In the genomic region with DNA sequence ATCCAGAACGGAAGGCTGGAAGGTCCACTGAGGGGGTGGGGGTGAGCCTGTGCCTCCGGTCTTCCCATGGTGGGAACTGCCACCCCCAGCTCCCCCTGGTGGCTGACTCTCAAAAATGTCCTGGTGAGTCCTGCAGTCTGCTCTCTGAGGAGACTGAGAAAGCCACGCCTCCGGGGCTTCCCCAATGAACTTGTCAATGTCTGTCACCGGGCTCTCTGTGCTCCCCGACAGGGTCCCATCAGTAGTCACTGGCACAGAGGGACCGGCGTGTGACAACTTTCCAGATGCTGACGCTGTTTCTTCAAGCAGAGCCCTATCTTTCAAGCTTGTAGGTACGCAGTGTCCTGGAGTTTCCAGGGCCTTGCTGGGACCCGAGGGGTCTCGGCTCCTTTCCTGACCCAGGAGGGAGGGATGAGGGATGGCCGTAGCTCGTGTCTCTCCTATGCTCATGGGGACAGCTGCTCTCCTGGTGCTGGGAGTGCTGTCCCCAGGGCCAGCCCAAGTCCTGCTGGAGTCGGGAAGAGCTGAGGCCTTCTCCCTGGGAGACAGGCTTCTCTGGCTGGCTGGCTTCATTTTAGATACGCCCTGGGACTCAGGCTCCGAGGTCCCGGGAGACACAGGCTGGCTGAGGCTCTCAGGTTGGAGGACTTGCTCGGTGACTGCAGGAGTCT, we compare ENCODE assay signal across 8 mouse cellular contexts. TPM values are rescaled to one million over a fixed set of nuclear protein-coding genes. Genes with fewer than 3 reads are reported as not detected.
A peak's percentile ranks its signal among the peaks of the same experiment; 100 is the strongest.
DNase-seq lines count a peak whose midpoint lies in the region; ATAC-seq and TF ChIP-seq lines count a peak whose summit lies in the region.

No protein-coding gene starts in this region.

- no peaks in the 10 kb centered on the region for H3K36me3 ChIP-seq in C2C12 (ENCODE audit: control insufficient read depth, insufficient read depth)
- H3K36me3 ChIP-seq in heart, embryonic 10.5 days = peaks cover 9% of the 10 kb centered on the region
- H3K36me3 ChIP-seq in kidney, embryonic 14.5 days (ENCODE audit: control insufficient read depth, insufficient read depth, low read length) = peaks cover 9% of the 10 kb centered on the region; the same call in 1 of the 2 replicates
- no peaks in the 10 kb centered on the region for H3K36me3 ChIP-seq in liver, adult 2 months (ENCODE audit: control insufficient read depth, insufficient read depth, low read length)
- H3K36me3 ChIP-seq in splenic B cell, adult 2 months (ENCODE audit: control insufficient read depth, insufficient read depth, low read length, poor library complexity, severe bottlenecking) = no peaks in the 10 kb centered on the region

- TF ChIP-seq CTCF in C2C12 (IDR thresholded peaks at IDR 0.05; ENCODE audit: control insufficient read depth, insufficient read depth, insufficient read length) = peak; percentile 3
- no peak; the same call in 1 of the 2 replicates for TF ChIP-seq CTCF in bone marrow macrophage, adult 2 months (IDR thresholded peaks at IDR 0.05; ENCODE audit: low read depth, low read length)
- peak; percentile 60 for TF ChIP-seq CTCF in embryonic fibroblast, embryonic 13.5 days (IDR thresholded peaks at IDR 0.05; ENCODE audit: borderline replicate concordance, insufficient read depth, low read length)
- peak; percentile 85 for TF ChIP-seq CTCF in liver, adult 2 months (IDR thresholded peaks at IDR 0.05; ENCODE audit: low read depth, low read length)

- H3K4me1 ChIP-seq in bone marrow macrophage, adult 2 months (ENCODE audit: control insufficient read depth, insufficient read depth, low read length) = peaks cover 2% of the 10 kb centered on the region; the same call in 1 of the 2 replicates
- no peaks in the 10 kb centered on the region for H3K4me1 ChIP-seq in embryonic fibroblast, embryonic 13.5 days (ENCODE audit: control insufficient read depth, insufficient read depth, low read length)
- H3K4me1 ChIP-seq in heart, embryonic 10.5 days = peaks cover 26% of the 10 kb centered on the region
- peaks cover 17% of the 10 kb centered on the region for H3K4me1 ChIP-seq in kidney, embryonic 14.5 days (ENCODE audit: control insufficient read depth, insufficient read depth, low read length)
- H3K4me1 ChIP-seq in liver, adult 2 months (ENCODE audit: control insufficient read depth, insufficient read depth, low read length) = peaks cover 2% of the 10 kb centered on the region

- H3K79me3 ChIP-seq in C2C12 (ENCODE audit: low read depth) = no peaks in the 10 kb centered on the region

- H3K79me2 ChIP-seq in C2C12 (ENCODE audit: control insufficient read depth, insufficient read depth) = no peaks in the 10 kb centered on the region
- no peaks in the 10 kb centered on the region for H3K79me2 ChIP-seq in liver, adult 2 months (ENCODE audit: control insufficient read depth, insufficient read depth, low read length)

- TF ChIP-seq POLR2A in bone marrow macrophage, adult 2 months (IDR thresholded peaks at IDR 0.05; ENCODE audit: borderline replicate concordance, low read depth, low read length) = no peak
- TF ChIP-seq POLR2A in embryonic fibroblast, embryonic 13.5 days (IDR thresholded peaks at IDR 0.05; ENCODE audit: low read depth, low read length) = no peak
- no peak for TF ChIP-seq POLR2A in liver, adult 2 months (IDR thresholded peaks at IDR 0.05; ENCODE audit: extremely low read depth, insufficient read depth, low read length)

- WGBS in heart, embryonic 10.5 days = 2% methylated on average over 19 of the region's 19 CpGs
- 16% methylated on average over 19 of the region's 19 CpGs for WGBS in kidney, embryonic 14.5 days
- 12% methylated on average over 19 of the region's 19 CpGs for WGBS in liver, adult 2 months

- no peaks in the 10 kb centered on the region for H3K9me3 ChIP-seq in heart, embryonic 10.5 days
- H3K9me3 ChIP-seq in kidney, embryonic 14.5 days (ENCODE audit: control insufficient read depth, low read length) = no peaks in the 10 kb centered on the region

- H3K4me2 ChIP-seq in kidney, embryonic 14.5 days (replicated peaks; ENCODE audit: low read depth, low read length) = peak overlapping the region; percentile 44

- H3K27ac ChIP-seq in bone marrow macrophage, adult 2 months (ENCODE audit: insufficient read depth, low read depth, low read length) = no peak overlapping the region
- no peak overlapping the region for H3K27ac ChIP-seq in embryonic fibroblast, embryonic 13.5 days (ENCODE audit: insufficient read depth, low read length)
- H3K27ac ChIP-seq in heart, embryonic 10.5 days = peak overlapping the region; percentile 78
- peak overlapping the region; percentile 11; the same call in 1 of the 2 replicates for H3K27ac ChIP-seq in kidney, embryonic 14.5 days (ENCODE audit: low read depth, low read length)
- no peak overlapping the region for H3K27ac ChIP-seq in liver, adult 2 months (replicated peaks; ENCODE audit: insufficient read depth, low read depth, low read length)

- ATAC-seq in kidney, embryonic 14.5 days (ENCODE audit: low FRiP score, low TSS enrichment) = peak; percentile 80
- peak; percentile 74 for ATAC-seq in monocyte, adult 5-6 weeks (replicated peaks; ENCODE audit: insufficient number of reproducible peaks, low FRiP score, low TSS enrichment, poor library complexity, severe bottlenecking)

- no peak overlapping the region for H3K4me3 ChIP-seq in C2C12 (ENCODE audit: insufficient read depth, poor library complexity, severe bottlenecking)
- H3K4me3 ChIP-seq in bone marrow macrophage, adult 2 months (ENCODE audit: insufficient read depth, low read length) = peak overlapping the region; percentile 43
- peak overlapping the region; percentile 7; the same call in 1 of the 2 replicates for H3K4me3 ChIP-seq in embryonic fibroblast, embryonic 13.5 days (ENCODE audit: insufficient read depth, low read length)
- peak overlapping the region; percentile 57 for H3K4me3 ChIP-seq in heart, embryonic 10.5 days
- H3K4me3 ChIP-seq in kidney, embryonic 14.5 days (ENCODE audit: low read length) = peak overlapping the region; percentile 15; the same call in 1 of the 2 replicates
- peak overlapping the region; percentile 41 for H3K4me3 ChIP-seq in liver, adult 2 months (ENCODE audit: insufficient read depth, low read depth, low read length)

- DNase-seq in heart, embryonic 10.5 days (ENCODE audit: low spot score) = peak; percentile 93
- DNase-seq in liver, adult 2 months (ENCODE audit: extremely low read depth, low read depth, low spot score) = peak; percentile 50
- peak; percentile 90 for DNase-seq in splenic B cell, adult 2 months (ENCODE audit: low read depth, low spot score)

- H3ac ChIP-seq in C2C12 (ENCODE audit: control insufficient read depth, insufficient read length, low read depth) = no peak overlapping the region

- peak overlapping the region; percentile 38; the same call in 1 of the 2 replicates for H3K9ac ChIP-seq in kidney, embryonic 14.5 days (ENCODE audit: low read depth, low read length)
- peak overlapping the region; percentile 7; the same call in 1 of the 2 replicates for H3K9ac ChIP-seq in liver, adult 2 months (ENCODE audit: low read depth, low read length)

- peaks cover 9% of the 10 kb centered on the region for H3K27me3 ChIP-seq in C2C12 (ENCODE audit: control insufficient read depth, insufficient read depth, insufficient read length)
- peaks cover 10% of the 10 kb centered on the region; the same call in 1 of the 2 replicates for H3K27me3 ChIP-seq in heart, embryonic 10.5 days (ENCODE audit: insufficient read depth, poor library complexity, severe bottlenecking)
- no peaks in the 10 kb centered on the region for H3K27me3 ChIP-seq in kidney, embryonic 14.5 days (ENCODE audit: control insufficient read depth, insufficient read depth, low read length)
- H3K27me3 ChIP-seq in liver, adult 2 months (ENCODE audit: control insufficient read depth, insufficient read depth, low read length) = no peaks in the 10 kb centered on the region
- no peaks in the 10 kb centered on the region for H3K27me3 ChIP-seq in splenic B cell, adult 2 months (ENCODE audit: control insufficient read depth, insufficient read depth, low read length, poor library complexity, severe bottlenecking)

TF ChIP-seq in C2C12, 6 proteins besides CTCF, POLR2A, EP300 and RAD21:
- TF ChIP-seq MAX (IDR thresholded peaks at IDR 0.05) = no peak
- no peak for TF ChIP-seq FOSL1 (IDR thresholded peaks at IDR 0.05; ENCODE audit: insufficient read depth, low read length, poor library complexity, severe bottlenecking)
- no peak for TF ChIP-seq CEBPB (IDR thresholded peaks at IDR 0.05; ENCODE audit: low read depth)
- TF ChIP-seq MYOD1 (IDR thresholded peaks at IDR 0.05; ENCODE audit: control insufficient read depth, insufficient read length, low read depth) = no peak
- TF ChIP-seq USF1 (IDR thresholded peaks at IDR 0.05; ENCODE audit: low read depth) = no peak
- TF ChIP-seq MYOG (IDR thresholded peaks at IDR 0.05; ENCODE audit: control insufficient read depth, extremely low read depth, insufficient read length) = no peak

RNA-seq across cellular contexts. Expression of a gene that starts 54.1 kb away (rescaled TPM):
- 4.8 TPM for polyA plus RNA-seq in C2C12 (2012; fragmentation: generic; extraction: Trizol)
- not detected in 2 replicates for polyA plus RNA-seq in bone marrow macrophage, adult 2 months (2012; ENCODE audit: insufficient read depth, insufficient read length, missing spikeins)
- 1.5 and 2.0 TPM in 2 replicates for polyA plus RNA-seq in embryonic fibroblast, embryonic 13.5 days (2011; ENCODE audit: insufficient read length, low read depth, missing spikeins)
- polyA plus RNA-seq in heart, embryonic 10.5 days (2016; fragmentation: Nextera tagmentation; extraction: Ambion mirVana) = not detected in 2 replicates
- polyA plus RNA-seq in kidney, embryonic 14.5 days (2014; fragmentation: Nextera tagmentation; extraction: Ambion mirVana) = 0.81 and 1.9 TPM in 2 replicates
- not detected in 2 replicates for total RNA-seq in liver, adult 2 months (2014; rRNA removed)
- not detected in 2 replicates for polyA plus RNA-seq in liver, adult 2 months (2012; rRNA removed)
- 1.7 TPM in 1 of 3 replicates, not detected in the others for total RNA-seq in monocyte, adult 5-6 weeks (2017)

RNA-seq across cellular contexts. Expression of a gene that starts 54.5 kb away (rescaled TPM):
- polyA plus RNA-seq in C2C12 (2012; fragmentation: generic; extraction: Trizol) = 42.3 TPM
- polyA plus RNA-seq in bone marrow macrophage, adult 2 months (2012; ENCODE audit: insufficient read depth, insufficient read length, missing spikeins) = 87.7 and 99.3 TPM in 2 replicates
- 114 and 118 TPM in 2 replicates for polyA plus RNA-seq in embryonic fibroblast, embryonic 13.5 days (2011; ENCODE audit: insufficient read length, low read depth, missing spikeins)
- polyA plus RNA-seq in heart, embryonic 10.5 days (2016; fragmentation: Nextera tagmentation; extraction: Ambion mirVana) = 64.5 and 73.9 TPM in 2 replicates
- 78.7 and 116 TPM in 2 replicates for polyA plus RNA-seq in kidney, embryonic 14.5 days (2014; fragmentation: Nextera tagmentation; extraction: Ambion mirVana)
- total RNA-seq in liver, adult 2 months (2014; rRNA removed) = 49.8 and 54.6 TPM in 2 replicates
- 48.0 and 52.4 TPM in 2 replicates for polyA plus RNA-seq in liver, adult 2 months (2012; rRNA removed)
- 96.4 to 118 TPM (median 109 TPM) in 3 replicates for total RNA-seq in monocyte, adult 5-6 weeks (2017)

Comparison
In these comparisons a context has a peak if more than half of its experiments do, and no peak if none do; other contexts are left out.
1. H3K27ac ChIP-seq: peak in heart, embryonic 10.5 days (single experiment) and kidney, embryonic 14.5 days (single experiment); none in bone marrow macrophage, adult 2 months (single experiment), embryonic fibroblast, embryonic 13.5 days (single experiment) and liver, adult 2 months (single experiment).
2. Peak in every context shown above with its lines, with median percentiles within 50 percentile points of each other: DNase-seq.